Mouse (Mus musculus) ES-CJ7 (cell line): Measurements from ENCODE around the gene Nrcam.
A peak's percentile ranks its signal among the peaks of the same experiment; 100 is the strongest.

ENCODE experiments used
- DNase-seq: peaks from one replicate; pipeline ENCODE4 v3.0.0; 2011; ENCODE audit warnings: low read depth, low spot score

The Nrcam gene

DNA sequence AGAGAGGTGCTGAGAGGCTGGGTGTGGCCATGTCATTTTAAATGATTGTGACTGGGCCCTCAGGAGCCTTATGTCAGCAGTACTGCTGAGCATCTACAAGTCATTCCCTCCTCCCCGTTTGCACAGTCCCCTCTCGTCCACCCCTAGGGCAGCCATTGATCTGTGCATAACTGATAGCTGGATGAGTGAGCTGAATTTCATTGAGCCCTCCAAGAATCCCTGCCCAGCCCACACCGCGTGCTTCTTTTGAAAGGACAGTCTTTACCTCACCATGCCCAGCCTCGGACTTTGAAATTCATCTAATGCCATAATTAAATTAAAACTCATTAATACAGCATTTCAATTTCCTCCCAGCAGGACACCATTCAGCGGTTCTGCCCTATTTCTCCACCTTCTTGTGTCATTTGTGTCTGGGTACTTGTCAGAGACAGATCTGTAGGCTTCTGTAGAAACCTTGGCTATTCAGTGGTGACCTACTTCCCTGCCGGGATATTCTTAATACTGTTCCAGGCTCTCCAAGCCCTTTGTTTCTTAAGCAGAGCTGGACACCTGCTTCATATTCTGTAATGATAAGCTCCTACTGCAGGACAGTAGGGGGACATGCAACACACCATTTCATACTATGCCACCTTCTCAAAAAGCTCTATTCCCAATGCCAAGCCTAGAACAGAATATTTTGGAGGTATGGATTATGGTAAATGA is 190.9 kb downstream of the Nrcam start:
- DNase-seq = no peak

DNA sequence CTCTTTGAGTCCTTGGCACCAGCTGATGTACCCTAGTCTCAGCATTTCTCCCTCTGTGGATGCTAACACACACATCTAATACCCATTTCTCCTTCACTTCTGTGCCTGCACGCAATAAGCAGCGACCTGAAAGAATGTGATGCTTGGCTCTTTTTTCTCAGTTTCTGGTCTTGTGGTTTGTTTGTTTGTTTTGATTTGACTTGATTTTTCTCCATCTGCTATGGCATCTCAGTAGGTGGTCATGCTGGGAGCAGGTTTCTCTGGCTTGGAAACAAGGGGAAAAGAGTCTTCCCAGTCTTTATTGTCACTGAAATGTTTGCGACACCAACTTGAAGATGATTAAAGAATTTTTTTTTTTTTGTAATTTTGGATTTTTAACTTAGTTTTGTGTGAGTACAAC is 192.8 kb downstream of the Nrcam start:
- no peak for DNase-seq

DNA sequence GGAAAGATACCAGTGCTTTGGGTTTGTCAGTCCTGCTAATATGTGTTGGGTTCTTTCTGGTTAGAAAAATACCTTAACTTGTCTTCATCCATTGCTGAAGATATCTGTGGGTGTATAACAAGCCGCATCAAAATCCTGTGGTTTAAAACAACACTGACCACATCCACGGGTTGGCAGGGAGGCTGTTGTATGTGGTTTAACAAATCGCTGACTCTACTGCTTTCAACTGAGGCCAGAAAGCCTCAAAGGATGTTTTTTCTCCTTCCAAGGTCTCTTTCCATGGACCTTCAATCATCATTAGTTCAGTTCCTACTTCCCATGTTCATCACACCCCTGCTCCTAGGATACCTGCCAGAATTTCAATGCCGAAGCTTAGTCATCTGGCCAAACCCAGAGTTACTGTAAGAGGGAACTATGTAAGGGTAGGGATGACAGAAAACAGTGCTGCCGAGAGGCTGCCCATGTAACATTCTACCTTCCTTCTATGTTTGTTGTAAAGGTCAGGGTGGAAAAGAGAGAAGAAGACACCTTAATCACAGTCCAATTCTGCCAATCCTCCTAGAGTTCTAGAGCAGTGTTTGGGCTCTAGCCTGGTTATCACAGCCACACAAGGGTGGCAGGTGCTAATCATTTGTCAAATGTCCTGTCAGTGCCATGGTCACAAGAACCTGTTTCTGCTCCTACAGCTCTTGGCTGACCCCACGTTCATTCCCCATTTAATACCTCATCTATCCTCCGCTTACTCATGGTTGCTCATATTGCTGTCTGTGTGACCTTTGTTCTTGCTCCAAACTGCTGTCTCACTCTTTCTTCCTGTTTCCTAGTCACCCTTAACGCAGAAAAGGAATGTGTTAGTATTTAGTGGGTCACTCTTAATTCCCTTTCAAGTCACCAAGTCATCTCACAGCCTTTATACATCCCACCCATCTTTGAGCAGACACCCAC is 196.2 kb downstream of the Nrcam start:
- DNase-seq = no peak

DNA sequence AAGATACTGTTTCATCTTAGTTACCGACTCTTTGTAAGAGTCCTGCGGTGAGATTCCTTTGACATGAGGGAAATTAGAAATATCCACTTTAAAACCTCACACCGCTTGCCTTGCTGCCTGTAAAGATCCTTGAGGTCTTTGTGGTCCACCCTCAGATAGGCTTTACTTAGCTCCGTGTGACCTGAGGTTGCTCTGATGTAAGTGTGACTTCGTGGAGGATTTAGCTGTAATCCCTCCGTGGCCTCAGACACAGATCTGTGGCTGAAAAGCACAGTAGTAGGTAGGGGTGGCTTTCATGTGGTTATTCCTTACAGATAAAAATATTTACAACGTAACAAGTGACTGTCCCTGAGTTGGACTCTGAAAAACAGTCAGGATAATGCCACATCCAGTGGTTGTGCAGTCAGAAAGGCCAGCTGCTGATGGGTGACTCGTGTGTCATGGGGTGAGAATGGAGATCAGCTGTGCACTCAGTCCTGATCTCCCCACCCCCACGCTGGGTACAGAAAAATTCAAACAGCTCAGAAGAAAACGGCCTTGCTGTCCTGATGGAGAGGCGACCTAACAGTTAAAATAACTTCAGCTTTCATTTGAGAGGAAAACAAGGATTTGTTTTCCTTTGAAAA is 199.8 kb downstream of the Nrcam start:
- DNase-seq = no peak

DNA sequence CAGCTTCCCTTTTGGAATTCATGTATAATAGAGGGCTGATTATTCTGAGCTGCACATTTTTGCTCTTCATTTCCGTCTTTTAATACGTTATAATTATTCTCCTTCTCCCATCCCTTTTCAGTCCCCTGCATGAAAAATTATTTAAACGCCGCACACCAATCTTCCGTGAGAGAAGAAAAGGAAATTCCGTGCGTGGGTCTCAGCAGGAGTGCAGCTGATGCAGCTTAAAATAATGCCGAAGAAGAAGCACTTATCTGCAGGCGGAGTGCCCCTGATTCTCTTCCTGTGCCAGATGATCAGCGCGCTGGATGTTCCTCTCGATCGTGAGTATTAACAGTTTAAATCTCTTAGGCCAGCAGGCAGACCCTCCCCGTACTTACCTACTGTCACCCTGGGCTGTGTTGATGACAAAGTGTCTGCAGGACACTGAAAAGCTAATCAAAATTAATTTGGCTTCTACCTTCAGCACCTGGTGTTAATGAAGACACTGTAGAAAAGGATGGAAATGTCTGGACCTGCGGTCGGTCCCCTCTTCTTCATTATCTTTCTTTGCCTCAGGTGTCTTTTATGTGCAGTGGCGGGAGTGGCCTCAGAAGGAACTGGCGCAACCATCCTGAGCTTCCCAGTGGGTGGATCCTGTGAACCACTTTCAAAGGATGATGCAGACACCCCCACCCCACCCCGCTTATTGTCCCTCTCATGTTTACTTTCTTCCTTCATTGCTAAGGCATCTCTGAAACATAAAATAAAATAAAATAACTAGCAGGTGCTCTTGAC is 203.8 kb downstream of the Nrcam start:
- no peak for DNase-seq

DNA sequence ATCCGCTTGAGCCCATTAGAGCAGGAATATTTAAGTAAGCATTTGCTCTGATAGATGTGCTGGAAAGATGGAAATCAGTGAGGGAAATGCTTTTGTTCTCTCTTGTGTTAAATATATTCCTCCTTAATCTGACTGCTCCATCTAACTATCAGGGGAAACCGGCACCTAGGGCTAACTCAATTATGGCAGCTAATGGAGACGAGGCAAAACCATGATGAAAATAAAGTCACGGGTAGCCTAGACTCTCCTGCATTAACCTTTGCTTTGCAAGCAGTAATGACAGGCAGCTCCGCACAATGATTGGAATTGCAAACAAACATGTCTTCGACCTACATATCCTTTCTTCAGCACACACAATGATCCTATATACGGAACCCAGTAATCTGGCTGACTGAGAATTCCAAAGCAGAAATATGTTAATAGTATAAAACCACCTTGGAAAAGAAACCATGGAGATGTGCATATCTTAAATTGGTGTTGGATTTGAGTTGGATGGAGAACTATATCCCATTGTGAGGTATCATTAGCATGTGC is 205.5 kb downstream of the Nrcam start:
- DNase-seq = no peak

DNA sequence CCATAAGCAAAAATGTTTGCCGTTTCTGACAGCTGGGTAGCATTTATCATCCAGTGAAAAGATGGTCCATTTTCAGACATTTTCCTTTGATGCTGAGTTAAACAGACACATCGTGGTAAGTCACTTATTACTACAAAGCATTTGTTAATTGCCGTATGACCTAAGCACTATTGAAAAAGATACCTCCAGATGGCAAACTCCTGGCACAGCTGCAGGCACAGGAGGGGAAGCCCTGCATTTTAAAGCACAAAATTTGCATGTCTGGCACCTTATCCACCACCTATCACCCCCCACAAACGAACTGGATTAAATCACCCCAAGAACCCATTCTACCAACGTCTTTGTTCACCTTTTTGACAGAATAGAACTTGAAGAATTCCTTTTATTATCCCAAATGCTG is 206.9 kb downstream of the Nrcam start:
- DNase-seq = peak; percentile 41

DNA sequence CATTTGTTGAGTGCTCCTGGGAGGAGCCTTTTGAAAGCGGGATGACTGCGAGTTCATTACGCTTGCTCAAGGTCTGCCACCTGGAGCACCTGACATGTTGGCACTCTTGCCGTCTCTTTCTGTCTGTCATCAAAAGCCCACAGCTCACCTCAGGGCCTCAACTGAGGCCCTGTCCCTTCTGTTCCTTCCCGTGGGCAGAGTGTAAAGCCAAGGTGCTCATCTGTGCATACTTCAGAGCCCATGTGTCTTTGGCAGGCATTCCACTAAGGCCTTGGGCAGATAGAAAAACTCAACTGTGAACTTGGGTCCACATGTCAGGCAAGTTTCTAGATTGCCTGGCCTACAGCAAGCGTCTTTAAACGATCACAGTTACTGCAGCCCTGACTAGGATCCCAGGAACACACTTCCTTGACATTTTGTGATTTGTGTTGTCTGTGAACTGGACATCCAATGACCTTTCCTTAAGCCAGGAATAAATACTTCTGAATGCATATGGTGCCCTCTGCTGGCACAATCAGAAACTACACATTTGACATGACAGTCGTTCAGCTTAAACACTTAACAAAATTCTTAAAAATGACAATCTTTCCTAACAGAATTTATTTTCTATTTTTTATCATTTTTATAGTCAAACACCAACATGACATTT is 219.2 kb downstream of the Nrcam start:
- DNase-seq = peak; percentile 75

DNA sequence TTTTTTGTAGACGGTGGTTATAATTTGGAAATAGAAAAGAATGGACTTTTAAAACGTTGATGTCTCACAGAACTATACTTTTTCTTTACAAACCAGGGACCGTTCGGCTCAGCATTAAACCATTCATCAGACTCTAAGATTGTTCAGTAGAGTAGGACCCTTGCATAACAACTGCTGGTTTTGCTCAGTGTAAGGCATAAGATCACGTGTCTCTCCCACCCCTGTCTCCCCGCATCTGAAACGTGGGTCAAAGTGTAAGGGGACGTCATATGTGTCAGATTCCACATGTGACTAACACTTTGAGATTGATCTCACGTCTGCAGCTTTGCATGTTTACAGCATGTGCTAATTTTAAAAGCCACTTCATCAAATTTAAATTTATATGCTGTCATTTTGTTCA is 219.8 kb downstream of the Nrcam start:
- no peak for DNase-seq

DNA sequence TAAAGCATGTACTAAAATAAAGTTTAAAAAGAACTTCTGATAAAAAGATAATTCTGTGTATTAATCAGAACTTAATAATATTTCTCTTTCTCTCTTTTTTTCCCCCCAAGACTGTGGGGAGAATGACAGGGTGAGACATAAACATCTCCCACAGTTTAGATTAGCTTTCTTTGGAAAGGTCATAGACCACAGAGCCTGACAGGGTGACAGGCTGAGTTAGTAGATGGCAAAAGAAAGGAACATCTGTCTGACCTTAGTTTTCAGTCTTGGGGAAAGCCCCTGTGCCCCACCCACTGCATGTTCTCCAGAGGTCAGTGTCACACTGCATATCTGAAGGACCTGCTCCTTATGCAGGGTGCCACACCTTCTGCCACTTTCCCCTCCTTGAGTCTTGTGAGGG is 222.9 kb downstream of the Nrcam start:
- DNase-seq = peak; percentile 4

DNA sequence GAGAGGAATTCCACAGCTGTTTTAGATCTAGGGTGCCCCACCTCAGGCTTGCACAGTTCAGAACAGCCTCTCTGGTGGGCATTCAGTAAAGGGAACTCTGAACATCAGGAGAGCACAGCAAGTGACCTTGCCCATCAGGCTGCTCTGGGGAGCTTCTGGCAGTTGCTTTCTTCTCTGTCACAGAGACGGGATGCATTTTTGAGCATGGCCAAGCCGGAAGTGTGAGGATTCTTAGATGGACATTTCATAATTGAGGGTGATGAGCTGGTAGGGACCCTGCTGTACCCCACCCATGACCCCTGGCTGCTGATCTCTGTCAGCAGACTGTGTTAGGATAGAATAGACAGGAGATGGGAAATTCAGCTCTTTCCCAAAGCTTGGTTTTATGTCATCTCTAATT is 225.4 kb downstream of the Nrcam start:
- no peak for DNase-seq

DNA sequence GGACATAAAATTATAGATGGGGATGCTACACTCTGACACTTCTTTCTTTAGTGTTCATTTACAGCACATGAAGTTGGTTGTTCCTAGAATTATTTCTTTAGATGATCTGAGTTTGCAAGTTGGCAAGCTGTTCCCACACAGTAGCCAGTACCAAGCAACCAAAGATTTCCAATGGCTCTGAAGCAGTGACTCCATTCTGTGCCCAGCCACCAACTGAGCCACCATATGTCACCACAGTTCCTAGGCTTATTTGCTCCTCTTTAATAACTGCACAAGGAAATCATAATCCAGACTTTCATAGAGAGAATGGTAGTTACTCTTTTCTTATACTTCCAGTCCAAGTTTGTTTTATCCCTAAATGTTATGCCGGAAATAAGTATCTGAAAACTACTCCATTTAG is 226.1 kb downstream of the Nrcam start:
- DNase-seq = no peak

DNA sequence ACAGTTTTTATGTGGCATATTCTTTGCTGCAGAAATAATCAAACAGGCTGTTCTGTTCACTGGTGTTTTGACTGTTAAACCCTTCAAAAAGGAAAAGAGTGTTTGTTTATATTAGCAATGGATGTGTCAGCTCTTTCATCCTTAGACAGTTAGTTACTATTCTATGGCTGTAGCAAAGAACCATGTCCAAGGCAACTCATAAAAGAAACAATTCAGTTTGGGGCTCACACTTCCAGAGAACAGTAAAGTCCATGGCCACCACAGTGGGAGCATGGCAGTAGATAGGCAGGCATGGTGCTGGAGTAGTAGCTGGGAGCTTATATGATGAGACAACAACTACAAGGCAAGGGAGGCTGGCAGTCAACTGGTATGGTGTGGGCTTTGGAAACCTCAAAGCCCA is 231.3 kb downstream of the Nrcam start:
- DNase-seq = no peak

DNA sequence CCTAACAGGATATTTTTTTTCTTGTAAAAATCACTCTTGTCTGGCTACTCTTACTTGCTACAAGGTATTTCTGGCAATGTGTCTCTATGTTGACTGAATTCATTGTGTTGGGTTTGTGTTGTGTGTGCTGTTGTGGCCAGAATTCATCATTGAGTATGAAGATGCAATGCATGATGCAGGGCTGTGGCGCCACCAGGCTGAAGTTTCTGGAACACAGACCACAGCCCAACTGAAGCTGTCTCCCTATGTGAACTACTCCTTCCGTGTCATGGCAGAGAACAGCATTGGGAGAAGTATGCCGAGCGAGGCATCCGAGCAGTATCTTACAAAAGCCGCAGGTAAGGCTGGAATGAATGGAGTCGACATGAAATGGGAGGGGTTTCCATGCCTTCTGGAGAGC is 241.4 kb downstream of the Nrcam start:
- no peak for DNase-seq

DNA sequence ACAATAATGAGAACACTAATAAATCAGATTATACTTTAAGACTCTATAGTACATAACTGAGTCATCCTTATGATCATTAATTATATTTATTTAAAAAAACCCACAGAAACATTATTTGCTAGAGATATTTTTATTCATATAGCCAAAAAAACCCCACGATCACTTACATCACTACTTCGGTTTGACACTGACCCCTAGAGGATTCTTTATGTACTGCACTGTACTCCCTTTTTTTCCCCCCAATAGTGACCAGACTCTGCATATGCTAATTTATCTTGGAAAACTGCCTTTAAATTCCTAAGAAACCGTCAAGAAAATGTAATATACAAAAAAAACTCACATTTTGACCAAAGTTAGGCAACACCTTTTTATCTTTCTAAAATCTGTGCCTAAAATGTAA is 244.0 kb downstream of the Nrcam start:
- DNase-seq = peak; percentile 49

DNA sequence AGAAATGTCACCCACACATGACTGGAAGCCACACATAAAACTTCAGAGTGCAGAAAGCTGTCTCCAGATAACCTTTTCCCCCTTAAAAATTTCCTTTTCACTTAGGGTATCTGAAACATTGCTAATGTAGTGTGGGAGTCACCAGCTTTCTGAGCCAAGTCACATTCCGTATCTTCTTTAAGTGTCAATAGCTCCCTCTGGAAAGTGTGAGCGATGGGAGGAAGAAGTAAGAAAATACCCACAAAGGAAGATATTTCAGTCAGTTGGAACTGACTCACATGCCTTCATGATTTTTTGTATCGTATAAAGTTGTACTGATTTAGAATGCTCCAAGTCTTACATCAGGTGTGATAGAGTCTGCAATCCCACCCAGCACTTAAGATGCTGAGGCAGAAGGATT is 245.5 kb downstream of the Nrcam start:
- no peak for DNase-seq

DNA sequence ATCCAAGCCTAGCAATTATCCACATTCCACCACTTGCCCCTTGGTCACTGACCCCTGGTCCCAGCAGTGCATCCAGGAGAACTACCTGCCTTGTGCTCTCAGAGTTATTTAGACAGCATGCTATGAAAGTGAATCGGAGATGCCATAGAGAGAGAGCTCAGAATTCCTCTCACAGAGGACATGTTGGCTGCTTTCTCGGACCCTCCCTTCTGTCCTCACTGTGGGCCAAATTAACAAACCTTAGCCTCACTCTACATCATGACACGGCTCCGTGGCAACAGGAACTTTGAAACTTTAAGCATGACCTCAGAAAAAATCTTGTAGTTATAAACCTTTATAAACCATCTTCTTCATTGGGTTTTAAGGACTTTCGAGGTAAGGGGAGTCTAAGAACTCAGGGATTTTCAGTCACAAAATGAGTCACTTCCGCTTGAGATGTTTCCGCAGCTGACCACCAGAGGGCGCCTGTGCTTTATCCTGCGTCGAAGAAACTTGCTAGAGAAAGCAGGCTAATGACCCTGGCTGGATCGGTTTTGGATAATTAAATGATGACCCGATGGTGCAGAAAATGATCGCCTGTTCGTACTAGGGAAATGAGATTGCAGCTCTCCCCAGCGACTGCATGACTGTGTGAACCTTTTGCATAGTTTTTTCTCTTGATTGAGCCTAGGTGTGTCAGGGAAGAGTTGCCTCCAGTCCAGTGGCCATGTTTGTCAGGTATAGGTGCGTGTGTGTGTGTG is 272.9 kb downstream of the Nrcam start:
- DNase-seq = peak; percentile 69

DNA sequence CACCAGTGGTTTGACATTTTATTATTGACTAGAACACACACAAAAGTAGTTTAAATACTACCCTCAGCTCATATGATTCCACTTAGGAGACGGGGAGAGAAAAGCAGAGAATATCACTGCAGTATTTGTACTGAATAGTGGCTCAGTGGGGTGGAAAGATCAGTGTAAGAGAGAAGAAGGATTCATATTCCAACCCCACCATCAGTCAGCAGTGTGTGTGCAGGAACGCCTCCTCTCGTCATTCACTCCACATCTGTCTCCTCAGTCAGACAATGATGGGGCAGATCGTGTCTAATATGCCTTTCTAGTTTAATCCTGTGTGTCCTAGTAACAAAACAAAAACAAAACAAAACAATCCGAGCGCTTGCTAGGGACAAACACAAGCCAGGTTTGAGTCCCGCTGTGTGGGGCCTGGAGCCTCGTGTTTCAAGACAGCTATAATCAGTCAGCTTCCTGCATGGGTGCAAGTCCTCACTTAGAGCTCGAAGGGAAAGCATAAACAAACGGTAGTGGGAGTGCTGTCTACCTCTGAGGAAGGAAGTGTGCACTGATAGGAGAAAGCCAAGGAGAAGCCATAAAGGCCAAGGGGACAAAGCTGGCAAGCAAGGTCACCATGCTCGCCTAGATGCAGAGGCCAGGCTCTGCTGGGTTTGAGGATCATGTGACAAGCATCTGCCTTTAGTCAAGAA is 273.7 kb downstream of the Nrcam start:
- DNase-seq = no peak

DNA sequence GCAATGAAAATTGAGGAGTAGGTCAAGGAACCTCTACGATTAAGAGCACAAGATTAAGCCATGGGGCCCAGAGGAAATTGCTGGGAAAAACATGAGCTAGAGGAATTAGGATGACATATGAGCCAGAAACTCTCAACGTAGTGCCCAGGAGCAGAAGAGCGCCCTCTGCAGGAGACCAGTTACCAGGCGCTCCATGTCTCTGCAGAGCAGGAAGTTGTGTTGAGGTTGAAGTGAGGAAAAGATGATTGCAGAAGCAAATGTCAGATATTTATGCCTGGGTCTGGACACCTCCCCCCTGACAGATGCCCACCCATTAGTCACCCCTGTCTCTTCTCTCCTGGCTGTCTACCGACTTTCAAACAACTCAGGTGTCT is 274.3 kb downstream of the Nrcam start:
- DNase-seq = peak; percentile 14

DNA sequence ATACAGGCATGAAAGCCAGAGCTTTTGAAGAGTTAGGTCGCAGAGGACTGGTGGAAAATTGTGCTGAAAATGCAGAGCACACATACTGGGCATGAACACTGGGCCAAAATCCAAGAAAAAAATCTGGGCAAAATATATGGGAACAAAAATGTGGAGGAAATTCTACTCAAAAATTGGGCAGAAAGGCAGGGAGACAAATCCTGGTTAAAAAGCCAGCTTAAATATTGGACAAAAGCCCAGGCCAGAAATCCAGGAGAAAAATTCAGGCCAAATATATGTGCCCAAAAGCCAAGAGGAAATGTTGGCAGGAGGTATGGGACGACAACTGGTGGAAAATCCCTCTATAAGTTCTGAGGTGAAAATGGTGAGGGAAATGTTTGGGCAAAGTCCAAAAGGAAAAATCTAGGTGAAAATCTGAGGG is 288.3 kb downstream of the Nrcam start:
- no peak for DNase-seq
